Mouse (Mus musculus): ENCODE measurements around the gene Ifit3b.
"Not testable (repeated sequence)": the region's sequence is repeated elsewhere in the genome, so short reads cannot be mapped to it uniquely, and the experiment has no call there.

Ifit3b gene

DNA sequence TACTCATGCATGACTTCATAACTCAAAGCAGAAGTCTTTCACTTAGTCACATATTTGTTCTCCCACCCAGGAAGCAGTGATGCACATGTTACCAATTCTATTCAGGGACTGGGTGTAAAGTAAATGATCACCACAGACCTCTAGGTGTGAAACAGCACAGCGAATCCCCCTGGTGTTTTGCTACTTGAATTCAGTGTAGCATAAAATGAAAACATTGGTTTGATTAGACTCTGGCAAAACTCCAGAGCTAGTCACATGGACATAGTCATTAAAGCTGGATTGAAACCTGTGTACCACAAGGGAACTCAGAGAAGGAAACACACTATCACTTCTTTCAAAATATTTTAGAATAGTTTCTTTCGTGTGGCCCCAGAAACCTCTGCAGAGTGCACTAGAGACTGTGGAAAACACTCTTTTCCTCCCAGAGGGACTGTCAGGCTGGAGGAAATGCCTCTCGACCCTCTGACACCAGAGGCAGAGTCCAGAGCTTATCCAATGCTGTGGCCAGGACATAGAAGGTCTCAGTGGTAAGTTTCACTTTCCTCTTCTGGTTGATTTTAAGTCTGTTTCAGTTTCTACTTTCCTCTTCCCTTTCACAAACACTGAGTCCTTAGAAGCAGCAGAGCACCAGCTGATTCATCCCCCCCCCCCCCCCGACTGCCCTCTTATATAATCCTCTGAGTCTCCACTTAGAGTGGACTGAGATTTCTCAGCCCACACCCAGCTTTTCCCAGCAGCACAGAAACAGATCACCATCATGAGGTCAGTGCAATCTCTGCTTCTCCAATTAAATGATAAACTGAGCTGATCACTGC is at the start of gene Ifit3b:
TSS of gene Ifit3b (plus strand) at position 734 of the 815 bp plus-strand sequence.
- DNase-seq (ENCODE audit: low spot score in 2 of 2), result not testable (repeated sequence)

GRCm38 (mm10) chr19:34562556-34562955 is 45.2 kb upstream of the Ifit3b start:
- no peak for DNase-seq (ENCODE audit: low spot score in 2 of 2)

DNA sequence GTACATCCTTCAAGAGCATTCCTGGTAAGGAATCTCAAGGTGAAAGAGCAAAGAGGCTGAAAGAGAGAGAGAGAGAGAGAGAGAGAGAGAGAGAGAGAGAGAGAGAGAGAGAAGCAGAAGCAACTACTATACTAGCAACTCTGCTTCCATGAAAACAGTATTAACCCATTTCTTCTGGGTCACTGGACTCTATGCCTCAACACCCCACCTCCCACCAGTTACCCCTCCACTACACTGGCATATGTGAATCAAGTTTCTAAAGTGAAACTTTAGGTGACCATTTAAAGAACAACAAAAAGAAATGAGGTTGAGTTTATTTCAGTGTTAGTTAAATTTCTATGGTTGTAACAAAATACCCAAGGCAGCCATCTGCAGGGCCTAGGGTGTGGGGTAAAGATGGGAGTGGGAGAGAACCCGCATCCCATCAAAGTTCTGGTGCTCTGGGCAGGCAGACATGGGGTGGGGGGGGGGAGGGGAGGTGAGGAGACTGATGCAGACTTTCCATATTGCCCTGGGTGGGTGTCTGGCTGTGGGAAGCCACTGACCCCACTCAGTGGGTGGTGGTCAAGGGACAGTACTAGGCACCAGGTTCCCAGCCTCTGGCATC is 41.5 kb upstream of the Ifit3b start:
- no peak for DNase-seq (ENCODE audit: low spot score in 2 of 2)

- DNase-seq (ENCODE audit: low spot score in 2 of 2), result no peak
Measured at GRCm38 (mm10) chr19:34568988-34569895, 38.5 kb upstream of the Ifit3b start.

DNA sequence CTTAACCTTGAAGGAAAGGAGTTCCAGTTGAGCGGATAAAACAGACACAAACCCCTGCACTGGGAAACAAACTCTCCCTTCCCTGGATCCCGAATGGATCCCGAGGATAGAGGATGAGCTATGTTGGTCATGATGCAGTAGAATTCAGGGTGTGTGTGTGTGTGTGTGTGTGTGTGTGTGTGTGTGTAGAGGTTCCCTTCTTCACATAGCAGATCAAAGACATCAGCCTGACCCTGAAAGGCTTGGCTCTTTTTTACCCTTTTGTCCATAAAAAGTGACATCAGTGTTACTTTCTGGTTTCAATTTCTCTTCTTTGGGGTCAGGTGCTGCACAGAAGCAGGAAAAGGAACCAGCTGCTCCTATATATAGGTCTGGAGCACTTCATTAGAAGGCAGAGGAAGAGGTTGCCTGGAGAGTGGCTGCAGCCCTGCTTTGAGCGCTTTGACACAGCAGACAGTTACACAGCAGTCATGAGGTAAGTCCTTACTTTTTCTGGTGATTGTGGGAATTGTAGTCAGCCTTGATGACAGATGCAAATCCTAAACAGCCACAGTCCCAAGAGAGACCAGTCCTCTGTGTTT is 37.8 kb upstream of the Ifit3b start:
- no peak for DNase-seq (ENCODE audit: low spot score in 2 of 2)

GRCm38 (mm10) chr19:34571080-34571479 is 36.7 kb upstream of the Ifit3b start:
- DNase-seq (ENCODE audit: low spot score in 2 of 2), result no peak

GRCm38 (mm10) chr19:34573650-34574049 is 34.1 kb upstream of the Ifit3b start:
- no peak for DNase-seq (ENCODE audit: low spot score in 2 of 2)

DNA sequence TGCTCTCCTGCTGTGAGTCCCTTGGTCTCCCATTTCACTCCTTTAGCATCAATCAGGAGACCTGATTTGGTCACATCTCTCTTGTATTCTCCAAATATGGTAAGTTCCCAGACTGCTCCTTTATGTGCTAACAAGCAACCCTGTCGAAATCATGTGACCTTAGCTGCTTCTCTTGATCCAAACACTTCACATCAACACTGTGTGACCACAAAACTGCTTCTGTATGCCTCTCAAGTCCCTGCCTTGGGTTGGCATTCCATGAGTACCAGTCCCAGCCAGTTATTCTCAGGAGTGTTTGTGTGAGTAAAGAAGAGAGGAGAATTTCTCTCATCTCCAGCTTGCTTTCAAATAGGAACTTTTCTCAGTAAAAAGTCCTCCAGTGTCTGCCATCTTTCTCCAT is 30.6 kb upstream of the Ifit3b start:
- DNase-seq (ENCODE audit: low spot score in 2 of 2), result no peak

GRCm38 (mm10) chr19:34582696-34583095 is 25.1 kb upstream of the Ifit3b start:
- DNase-seq (ENCODE audit: low spot score in 2 of 2), result not testable (repeated sequence)

DNA sequence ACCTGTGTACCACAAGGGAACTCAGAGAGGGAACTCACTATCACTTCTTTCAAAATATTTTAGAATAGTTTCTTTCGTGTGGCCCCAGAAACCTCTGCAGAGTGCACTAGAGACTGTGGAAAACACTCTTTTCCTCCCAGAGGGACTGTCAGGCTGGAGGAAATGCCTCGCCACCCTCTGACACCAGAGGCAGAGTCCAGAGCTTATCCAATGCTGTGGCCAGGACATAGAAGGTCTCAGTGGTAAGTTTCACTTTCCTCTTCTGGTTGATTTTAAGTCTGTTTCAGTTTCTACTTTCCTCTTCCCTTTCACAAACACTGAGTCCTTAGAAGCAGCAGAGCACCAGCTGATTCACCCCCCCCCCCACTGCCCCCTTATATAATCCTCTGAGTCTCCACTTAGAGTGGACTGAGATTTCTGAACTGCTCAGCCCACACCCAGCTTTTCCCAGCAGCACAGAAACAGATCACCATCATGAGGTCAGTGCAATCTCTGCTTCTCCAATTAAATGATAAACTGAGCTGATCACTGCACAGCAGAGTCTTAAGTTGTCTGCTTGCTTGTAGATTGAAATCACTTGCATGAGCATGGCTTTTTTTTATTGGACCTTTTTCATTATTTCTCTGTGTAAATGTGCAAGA is 24.5 kb upstream of the Ifit3b start, which contains the start of gene Ifit3:
TSS of gene Ifit3 (plus strand) at position 406 of the 641 bp plus-strand sequence.
- not testable (repeated sequence) for DNase-seq (ENCODE audit: low spot score in 2 of 2)

DNA sequence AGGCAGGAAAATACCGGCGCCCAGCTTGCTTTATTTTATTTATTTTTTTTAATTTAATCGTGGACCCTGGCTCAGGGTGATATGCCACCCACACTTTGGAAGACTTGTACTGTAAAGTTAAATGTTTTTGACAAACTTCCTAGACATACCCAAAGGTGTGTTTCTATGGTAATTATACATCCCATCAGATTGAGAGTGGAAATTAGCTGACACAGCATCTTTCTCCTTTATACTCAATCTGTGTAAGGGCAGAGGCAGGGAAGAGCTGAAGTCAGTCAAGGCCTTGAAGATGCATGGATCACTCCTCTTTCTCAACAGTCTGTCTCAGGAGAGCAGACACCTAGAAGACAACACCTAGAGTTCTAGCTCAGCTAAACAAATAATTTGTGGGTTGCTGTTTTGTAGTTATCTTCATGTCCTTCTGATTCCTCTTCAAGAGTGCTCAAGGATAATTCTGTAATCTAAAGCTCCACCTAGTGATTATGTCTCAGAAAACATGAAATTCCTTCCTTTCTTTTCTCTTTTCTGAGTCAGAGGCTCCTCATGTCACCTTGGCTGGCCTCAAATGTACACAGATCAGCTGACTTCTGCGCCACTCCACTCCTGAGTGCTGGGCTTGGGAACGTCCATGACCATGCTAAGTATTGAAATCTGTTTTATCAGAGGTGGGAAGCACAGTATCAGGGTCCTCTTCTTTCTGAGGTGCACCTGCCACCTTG is 21.9 kb upstream of the Ifit3b start:
- not testable (repeated sequence) for DNase-seq (ENCODE audit: low spot score in 2 of 2)

DNA sequence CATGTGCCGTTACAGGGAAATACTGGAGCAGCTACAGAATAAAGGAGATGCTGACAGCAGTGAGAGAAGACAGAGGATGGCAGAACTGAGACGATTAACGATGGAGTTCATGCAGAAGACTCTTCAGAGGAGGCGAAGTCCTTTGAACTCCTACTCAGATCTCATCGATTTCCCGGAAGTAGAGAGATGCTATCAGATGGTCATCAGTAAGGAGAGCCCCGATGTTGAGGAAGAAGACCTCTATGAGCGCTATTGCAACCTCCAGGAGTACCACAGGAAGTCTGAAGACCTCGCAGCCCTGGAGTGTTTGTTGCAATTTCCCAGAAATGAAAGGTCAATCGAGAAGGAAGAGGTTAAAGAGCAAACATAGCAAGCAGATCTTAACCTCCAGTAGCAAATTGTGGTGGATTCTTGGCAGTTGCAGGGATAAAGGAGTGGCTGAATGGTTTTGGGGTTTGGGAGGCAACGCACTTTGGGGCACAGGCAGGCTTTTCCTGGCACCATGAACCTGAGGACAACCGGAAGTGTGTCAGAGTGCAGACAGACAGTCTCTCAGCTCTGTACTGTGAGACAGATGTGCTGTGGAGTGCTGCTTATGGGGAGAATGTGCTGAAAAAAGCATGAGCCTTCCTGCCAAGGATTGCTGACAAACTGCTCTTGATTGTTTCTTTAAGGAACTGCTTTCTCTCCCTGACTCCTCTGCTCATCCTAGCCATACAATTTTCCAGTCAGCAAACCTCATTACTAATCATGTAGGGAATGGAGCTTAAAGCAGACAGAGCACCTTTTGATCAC is 19.7 kb upstream of the Ifit3b start:
- DNase-seq (ENCODE audit: low spot score in 2 of 2), result not testable (repeated sequence)

- no peak for DNase-seq (ENCODE audit: low spot score in 2 of 2)
Measured at GRCm38 (mm10) chr19:34588959-34589358, 18.8 kb upstream of the Ifit3b start.

DNA sequence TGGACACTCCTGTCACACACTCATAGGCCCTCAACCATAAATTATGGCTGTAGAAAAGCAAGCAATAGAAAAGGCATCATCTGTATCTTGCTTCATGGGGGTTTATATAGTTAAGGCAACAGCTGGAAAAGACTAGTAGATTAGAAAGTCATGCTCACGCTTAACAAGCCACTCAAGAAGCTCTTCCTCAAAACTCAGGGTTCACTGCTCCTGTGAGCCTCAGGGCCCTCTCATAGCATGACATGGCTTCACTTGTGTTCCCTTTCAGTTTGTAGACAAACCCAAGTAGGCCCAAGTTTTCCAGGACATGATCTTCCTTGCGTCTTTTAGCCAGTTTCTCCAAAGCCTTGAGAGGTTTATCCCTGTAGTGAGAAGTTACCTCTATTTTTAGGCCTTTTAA is 14.3 kb upstream of the Ifit3b start:
- no peak for DNase-seq (ENCODE audit: low spot score in 2 of 2)

GRCm38 (mm10) chr19:34594523-34594922 is 13.2 kb upstream of the Ifit3b start:
- not testable (repeated sequence) for DNase-seq (ENCODE audit: low spot score in 2 of 2)

GRCm38 (mm10) chr19:34596811-34597210 is 11.0 kb upstream of the Ifit3b start:
- DNase-seq (ENCODE audit: low spot score in 2 of 2), result no peak

DNA sequence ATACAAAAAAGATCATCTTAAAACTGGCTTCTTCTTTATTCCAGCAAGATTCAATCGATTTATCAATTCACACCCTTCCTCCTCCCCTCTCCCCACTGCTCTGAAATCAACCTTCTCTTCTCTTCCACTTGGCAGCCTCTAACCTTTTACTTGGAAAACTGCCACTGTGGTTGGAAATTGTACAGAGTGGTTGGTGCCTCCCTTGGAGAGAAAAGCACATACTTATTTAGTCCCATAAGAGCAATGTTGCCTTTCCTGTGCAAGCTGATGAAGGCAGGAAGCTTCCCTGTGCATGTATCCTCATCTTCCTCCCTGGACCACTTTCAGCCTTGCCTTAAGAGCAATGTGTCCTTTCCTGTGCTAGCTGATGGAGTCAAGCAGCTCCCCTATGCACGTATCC is 9.4 kb upstream of the Ifit3b start:
- DNase-seq (ENCODE audit: low spot score in 2 of 2), result peak in 1 of 2 experiments; percentile 36

- DNase-seq (ENCODE audit: low spot score in 2 of 2), result not testable (repeated sequence)
Measured at GRCm38 (mm10) chr19:34599250-34599649, 8.5 kb upstream of the Ifit3b start.

DNA sequence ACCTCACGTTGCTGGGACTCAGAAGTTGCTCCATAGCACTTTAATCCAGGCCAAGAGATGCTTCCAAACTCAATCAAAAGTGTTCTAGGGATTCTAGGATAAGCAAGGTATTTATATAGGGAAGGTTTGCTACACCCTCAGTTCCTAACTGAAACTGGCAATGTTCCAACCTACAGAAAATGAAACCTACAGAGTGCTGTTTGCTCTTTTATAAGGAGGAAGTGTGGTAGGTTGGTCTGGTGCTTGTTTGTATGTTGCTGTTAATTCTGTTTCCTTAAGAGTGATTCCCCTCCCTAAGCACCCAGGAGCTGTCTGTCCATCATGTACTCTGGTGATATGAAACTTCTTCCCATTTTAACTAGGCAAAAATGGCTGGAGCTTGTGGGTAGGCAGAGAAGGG is 5.9 kb upstream of the Ifit3b start, which contains the start of gene Ifit1bl1:
TSS of gene Ifit1bl1 (minus strand) at position 69 of the 400 bp plus-strand sequence.
- not testable (repeated sequence) for DNase-seq (ENCODE audit: low spot score in 2 of 2)

DNA sequence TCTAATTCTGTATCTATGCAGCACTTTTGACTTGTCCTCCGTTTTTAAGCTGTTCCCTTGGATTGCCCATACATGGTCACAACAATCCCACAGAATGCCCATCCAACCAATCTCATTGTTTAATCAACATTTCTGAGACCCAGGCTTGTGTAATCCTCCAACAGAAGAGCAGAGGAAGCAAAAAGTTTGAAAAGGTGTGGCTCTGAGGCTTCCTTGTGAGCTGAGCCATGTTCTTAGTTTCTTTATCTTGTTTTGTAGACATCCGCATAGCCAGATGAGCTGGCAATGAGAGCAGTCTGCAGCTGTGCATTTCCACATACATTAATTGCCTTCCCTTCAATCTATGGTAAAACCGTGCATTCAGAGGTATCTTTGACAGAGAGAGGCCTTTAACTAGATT is 2.3 kb upstream of the Ifit3b start:
- DNase-seq (ENCODE audit: low spot score in 2 of 2), result no peak
